Mouse (Mus musculus) liver, postnatal 0 days (tissue): ENCODE measurements at regions not wholly inside any gene's neighbourhood (a gene's known extent, or its start where the extent isn't known, plus 50 kb on each side); places are given as distances from the start of the nearest gene placed in this dataset.

ENCODE experiments used
- ATAC-seq: fragments of 200-750 bp; cut with Nextera tagmentation; 2 replicates; pipeline ENCODE4 v1.8.0; 2017; ENCODE audit warnings: mild to moderate bottlenecking, moderate library complexity
- DNase-seq: peaks from one replicate; pipeline ENCODE4 v3.0.0-alpha.2; 2016
- H3K27ac ChIP-seq: fragments of 300-500 bp; sonication (generic); 2 replicates; pipeline ENCODE4 v1.5.1; 2014; ENCODE audit warnings: antibody characterized with exemption, moderate library complexity, mild to moderate bottlenecking, low read depth
- H3K27me3 ChIP-seq: fragments of 300-500 bp; sonication (generic); 2 replicates; pipeline ENCODE4 v1.6.1; 2014; ENCODE audit warnings: low read length, control low read depth, mixed read lengths; ENCODE audit not compliant: insufficient read depth
- H3K36me3 ChIP-seq: fragments of 300-500 bp; sonication (generic); replicated peaks from 2 replicates; pipeline ENCODE4 v1.6.1; 2014; ENCODE audit warnings: mild to moderate bottlenecking, control low read depth, low read length, moderate library complexity, mixed read lengths; ENCODE audit not compliant: insufficient read depth
- H3K4me1 ChIP-seq: fragments of 300-500 bp; sonication (generic); 2 replicates; pipeline ENCODE4 v1.6.1; 2014; ENCODE audit warnings: antibody characterized with exemption, mild to moderate bottlenecking, control low read depth; ENCODE audit not compliant: insufficient read depth
- H3K4me2 ChIP-seq: fragments of 300-500 bp; sonication (generic); 2 replicates; pipeline ENCODE4 v1.6.1; 2014; ENCODE audit warnings: low read depth, mild to moderate bottlenecking, low read length, moderate library complexity, mixed read lengths
- H3K4me3 ChIP-seq: fragments of 300-500 bp; sonication (generic); 2 replicates; pipeline ENCODE4 v1.5.1; 2014; ENCODE audit warnings: low read depth, low read length
- H3K9ac ChIP-seq: fragments of 300-500 bp; sonication (generic); replicated peaks from 2 replicates; pipeline ENCODE4 v1.6.1; 2014; ENCODE audit warnings: mild to moderate bottlenecking, moderate library complexity
- H3K9me3 ChIP-seq: fragments of 300-500 bp; sonication (generic); 2 replicates; pipeline ENCODE4 v1.6.1; 2016; ENCODE audit warnings: mild to moderate bottlenecking, control low read depth, low read length, mixed read lengths
- CTCF ChIP-seq: sonication (generic); IDR thresholded peaks from 2 replicates; pipeline ENCODE4 v1.5.1; 2016; ENCODE audit warnings: antibody characterized with exemption, low read depth
- EP300 ChIP-seq: IDR thresholded peaks from 2 replicates; pipeline ENCODE4 v1.6.1; 2016; ENCODE audit warnings: antibody characterized with exemption, low read depth, mild to moderate bottlenecking
- WGBS: fragments of 180-500 bp; shearing (Covaris S2); extraction: QIAGEN DNeasy Blood & Tissue Kit; methylation state at CpG from one replicate; pipeline ENCODE4 v1.1.7; 2014; ENCODE audit not compliant: insufficient replicate concordance; 5-methylcytosine and 5-hydroxymethylcytosine counted together

GRCm38 (mm10) chr10:92349043-92349442 lies 373.2 kb downstream of the Nedd1 start:
- no peak overlapping the region for H3K4me2 ChIP-seq
- no peak overlapping the region for H3K27ac ChIP-seq
- no peaks in the 10 kb centered on the region for H3K4me1 ChIP-seq
- TF ChIP-seq CTCF (no peak), EP300 (no peak)
- no peaks in the 10 kb centered on the region for H3K36me3 ChIP-seq
- DNase-seq (no peak), ATAC-seq (no peak)
- no peak overlapping the region for H3K9ac ChIP-seq
- no peak overlapping the region for H3K4me3 ChIP-seq
- no peaks in the 10 kb centered on the region for H3K9me3 ChIP-seq
- WGBS: 67% methylated on average over 7 of the region's 7 CpGs
- H3K27me3 ChIP-seq: no peaks in the 10 kb centered on the region

- Histone ChIP-seq H3K4me1 (no peaks in the 10 kb centered on the region), H3K9me3 (no peaks in the 10 kb centered on the region), H3K4me2 (no peak overlapping the region), H3K27me3 (no peaks in the 10 kb centered on the region), H3K36me3 (no peaks in the 10 kb centered on the region), H3K9ac (no peak overlapping the region), H3K4me3 (no peak overlapping the region), H3K27ac (no peak overlapping the region)
- TF ChIP-seq EP300 (no peak), CTCF (no peak)
- WGBS: 64% methylated on average over 10 of the region's 10 CpGs
- no peak for ATAC-seq
- no peak for DNase-seq
These were observed 374.1 kb downstream of the Nedd1 start for GRCm38 (mm10) chr10:92347960-92348675.

- no peaks in the 10 kb centered on the region for H3K27me3 ChIP-seq
- H3K36me3 ChIP-seq: no peaks in the 10 kb centered on the region
- H3K4me3 ChIP-seq: no peak overlapping the region
- no peak overlapping the region for H3K4me2 ChIP-seq
- no peaks in the 10 kb centered on the region for H3K9me3 ChIP-seq
- no peak overlapping the region for H3K27ac ChIP-seq
- WGBS: 78% methylated on average over 2 of the region's 2 CpGs
- H3K9ac ChIP-seq: no peak overlapping the region
- DNase-seq (no peak), ATAC-seq (no peak)
- no peak for TF ChIP-seq CTCF
- H3K4me1 ChIP-seq: no peaks in the 10 kb centered on the region
These were observed 382.5 kb downstream of the Nedd1 start for GRCm38 (mm10) chr10:92339671-92340070.

GRCm38 (mm10) chr10:92336949-92337348 lies 385.3 kb downstream of the Nedd1 start:
- H3K27ac ChIP-seq: no peak overlapping the region
- no peaks in the 10 kb centered on the region for H3K36me3 ChIP-seq
- H3K9ac ChIP-seq: no peak overlapping the region
- H3K9me3 ChIP-seq: no peaks in the 10 kb centered on the region
- TF ChIP-seq CTCF (no peak), EP300 (no peak)
- no peaks in the 10 kb centered on the region for H3K27me3 ChIP-seq
- no peak overlapping the region for H3K4me2 ChIP-seq
- H3K4me3 ChIP-seq: no peak overlapping the region
- WGBS: 71% methylated on average over 2 of the region's 2 CpGs
- ATAC-seq (no peak), DNase-seq (no peak)
- no peaks in the 10 kb centered on the region; the same call in 1 of the 2 replicates for H3K4me1 ChIP-seq

GRCm38 (mm10) chr10:92336138-92336537 lies 386.1 kb downstream of the Nedd1 start:
- Histone ChIP-seq H3K4me1 (no peaks in the 10 kb centered on the region; the same call in 1 of the 2 replicates), H3K36me3 (no peaks in the 10 kb centered on the region), H3K27me3 (no peaks in the 10 kb centered on the region), H3K4me2 (no peak overlapping the region), H3K27ac (no peak overlapping the region), H3K9ac (no peak overlapping the region), H3K4me3 (no peak overlapping the region), H3K9me3 (no peaks in the 10 kb centered on the region)
- TF ChIP-seq CTCF (no peak), EP300 (no peak)
- WGBS: 69% methylated on average over 5 of the region's 5 CpGs
- DNase-seq: no peak
- no peak for ATAC-seq

GRCm38 (mm10) chr10:92335141-92335540 lies 387.1 kb downstream of the Nedd1 start:
- no peak for ATAC-seq
- Histone ChIP-seq H3K27me3 (no peaks in the 10 kb centered on the region), H3K4me3 (no peak overlapping the region), H3K9me3 (no peaks in the 10 kb centered on the region), H3K4me2 (no peak overlapping the region), H3K4me1 (no peaks in the 10 kb centered on the region; the same call in 1 of the 2 replicates), H3K27ac (no peak overlapping the region), H3K9ac (no peak overlapping the region), H3K36me3 (no peaks in the 10 kb centered on the region)
- WGBS: 75% methylated on average over 5 of the region's 5 CpGs
- DNase-seq: no peak
- TF ChIP-seq CTCF: no peak
- no peak for TF ChIP-seq EP300
